Mouse (Mus musculus): ENCODE results near the gene Lgi2.

GRCm38 (mm10) chr5:52533705-52534104, 32.6 kb downstream of the Lgi2 start:
- TF ChIP-seq POLR2A (IDR thresholded peaks at IDR 0.05; ENCODE audit: borderline replicate concordance, low read depth, low read length) = no peak
- no peak for TF ChIP-seq CTCF (IDR thresholded peaks at IDR 0.05; ENCODE audit: low read depth, low read length)
